Mouse (Mus musculus): ENCODE results near the gene Bckdk.

Bckdk gene
- long read RNA-seq, experiment 1, transcript Bckdk-201 (12 exons, 3,405 nt) = major isoform, 61 of 76 reads
- long read RNA-seq, experiment 1, partial matches to known transcripts = 9 of 76 reads
- long read RNA-seq, experiment 1, other reads (novel, unspliced or antisense) = 6 of 76 reads
- long read RNA-seq, experiment 2, transcript Bckdk-201 (12 exons, 3,405 nt) = major isoform, 82 of 92 reads
- long read RNA-seq, experiment 2, partial matches to known transcripts = 6 of 92 reads
- long read RNA-seq, experiment 2, other reads (novel, unspliced or antisense) = 4 of 92 reads

DNA sequence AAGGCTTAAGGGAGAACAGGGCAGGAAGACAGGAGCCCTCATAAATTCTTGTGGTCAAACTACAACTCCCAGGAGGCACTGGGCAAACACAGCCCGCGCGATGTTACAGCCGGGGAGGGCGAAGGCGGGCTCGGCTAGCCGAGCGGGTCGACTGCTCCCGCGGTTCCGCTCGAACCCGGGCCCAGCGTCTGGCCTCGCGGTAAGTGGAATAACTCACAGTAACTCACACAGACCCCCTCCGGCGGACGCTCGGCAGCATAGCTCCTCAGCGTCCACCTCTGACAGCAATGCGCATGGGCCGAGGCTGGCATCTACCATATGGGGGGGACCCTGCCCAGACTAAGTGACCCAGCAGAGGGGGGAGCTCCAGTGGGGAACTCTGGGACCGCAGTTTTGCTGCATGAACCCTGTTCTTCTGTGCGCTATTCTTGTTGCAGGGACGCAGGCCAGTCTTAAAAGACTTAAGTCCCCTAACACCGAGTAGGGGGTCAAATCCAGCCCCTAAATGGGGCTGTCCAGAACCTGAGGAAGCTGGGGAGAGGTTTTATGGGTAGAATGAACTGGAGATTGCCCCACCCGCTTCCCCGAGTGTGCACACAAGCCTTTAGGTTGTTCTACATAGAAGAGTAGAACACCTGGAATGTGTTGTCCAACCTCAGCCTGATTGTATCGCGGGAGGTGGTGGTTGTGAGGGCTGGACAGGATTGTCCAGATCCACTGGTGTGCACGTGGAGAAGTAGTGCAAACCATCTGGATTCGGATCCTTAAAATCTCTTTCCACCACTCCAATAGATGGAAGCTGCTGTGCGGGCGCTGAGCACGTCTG lies at the start of gene Bckdk:
Gene Bckdk, plus strand, starts transcription at position 112 of the 826 bp plus-strand sequence.
- intact Hi-C loops (cut with DNase I) = no loop called here

DNA sequence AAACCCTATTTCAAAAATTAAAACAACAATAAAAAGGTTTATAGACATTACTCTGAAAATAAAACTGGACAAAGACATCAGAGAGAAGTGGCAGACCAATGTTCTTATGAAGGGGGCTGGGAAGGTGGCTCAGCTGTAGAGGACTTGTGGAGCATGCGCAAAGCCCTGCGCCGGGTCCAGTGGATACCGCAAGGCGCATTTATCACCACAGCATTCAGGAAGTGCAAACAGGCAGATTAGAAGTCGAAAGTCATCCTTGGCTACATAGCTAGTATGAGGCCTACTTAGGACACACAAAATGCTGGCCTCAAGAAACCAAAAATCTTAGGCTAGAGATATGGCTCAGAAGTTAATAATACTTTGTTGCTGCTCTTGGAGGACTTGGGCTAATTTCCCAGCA lies 45.6 kb upstream of the Bckdk start:
- intact Hi-C loops (cut with DNase I) = no loop called here

DNA sequence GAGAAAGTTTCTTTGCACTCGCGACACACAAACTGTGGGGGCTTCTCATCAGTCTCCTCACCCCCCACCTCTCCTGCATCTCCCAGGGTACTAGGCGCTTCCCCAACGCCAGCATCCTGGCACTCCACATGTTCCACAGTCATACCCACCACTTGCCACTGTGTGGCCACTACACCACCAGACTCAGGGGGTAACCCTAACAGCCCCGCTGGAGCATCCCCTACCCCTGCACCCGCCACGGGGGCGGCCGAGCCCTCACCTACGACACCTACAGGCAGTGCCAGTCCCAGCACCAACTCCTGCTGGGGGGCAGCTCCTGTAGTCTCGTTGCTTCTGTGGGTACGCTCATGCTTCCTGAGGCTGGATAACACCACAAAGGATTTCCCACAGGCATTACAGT lies 37.4 kb upstream of the Bckdk start:
- intact Hi-C loops (cut with DNase I) = no loop called here

DNA sequence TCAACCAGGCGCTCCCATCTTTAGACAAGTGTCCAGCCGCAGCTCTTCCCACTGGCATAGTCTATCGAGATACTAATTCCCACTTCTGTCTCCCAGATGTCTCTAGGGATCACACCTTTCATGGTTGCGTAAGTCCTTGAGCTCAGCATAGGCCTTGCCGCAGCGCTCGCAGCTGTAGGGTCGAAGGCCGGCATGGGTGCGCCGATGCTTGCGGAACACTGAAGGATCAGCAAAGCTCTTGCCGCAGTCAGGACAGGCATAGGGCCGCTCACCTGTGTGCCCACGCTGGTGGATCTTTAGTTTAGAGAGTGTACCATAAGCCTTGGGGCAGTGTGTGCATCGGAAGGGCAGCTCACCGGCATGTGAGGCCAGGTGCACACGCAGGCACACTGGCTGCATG lies 36.2 kb upstream of the Bckdk start:
- intact Hi-C loops (cut with DNase I) = no loop called here

DNA sequence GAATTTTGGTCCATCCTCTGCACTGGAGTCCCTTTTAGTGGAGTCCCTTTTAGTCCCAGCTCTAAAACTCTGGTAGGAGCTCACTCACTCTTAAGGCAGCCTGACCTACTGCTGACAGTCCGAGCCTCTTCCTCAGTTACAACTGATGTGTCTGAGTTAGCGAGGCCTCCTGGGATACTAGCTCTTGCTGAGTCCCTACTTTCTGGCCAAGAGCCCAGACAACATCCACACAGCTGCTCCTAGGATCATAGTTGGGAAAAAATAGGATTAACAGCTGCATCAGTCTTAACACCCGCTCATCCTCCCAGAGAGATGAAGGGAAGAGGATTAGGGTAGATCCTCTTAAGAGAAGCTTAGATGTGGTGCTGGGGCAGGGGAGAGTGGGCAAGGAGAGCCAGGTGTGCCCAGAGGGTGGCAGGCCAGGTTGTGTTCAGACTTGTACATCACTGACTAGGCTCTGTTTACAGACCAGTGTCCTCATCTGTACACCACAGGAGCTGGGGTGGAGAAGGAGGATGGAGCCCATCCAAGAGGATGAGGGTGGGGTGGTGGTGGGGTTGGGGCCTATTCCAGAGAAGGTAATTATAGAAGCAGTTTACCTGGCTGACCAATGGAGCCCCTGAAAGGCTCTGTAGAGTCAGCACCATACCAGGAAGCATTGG lies 34.6 kb upstream of the Bckdk start:
- intact Hi-C loops (cut with DNase I) = no loop called here

DNA sequence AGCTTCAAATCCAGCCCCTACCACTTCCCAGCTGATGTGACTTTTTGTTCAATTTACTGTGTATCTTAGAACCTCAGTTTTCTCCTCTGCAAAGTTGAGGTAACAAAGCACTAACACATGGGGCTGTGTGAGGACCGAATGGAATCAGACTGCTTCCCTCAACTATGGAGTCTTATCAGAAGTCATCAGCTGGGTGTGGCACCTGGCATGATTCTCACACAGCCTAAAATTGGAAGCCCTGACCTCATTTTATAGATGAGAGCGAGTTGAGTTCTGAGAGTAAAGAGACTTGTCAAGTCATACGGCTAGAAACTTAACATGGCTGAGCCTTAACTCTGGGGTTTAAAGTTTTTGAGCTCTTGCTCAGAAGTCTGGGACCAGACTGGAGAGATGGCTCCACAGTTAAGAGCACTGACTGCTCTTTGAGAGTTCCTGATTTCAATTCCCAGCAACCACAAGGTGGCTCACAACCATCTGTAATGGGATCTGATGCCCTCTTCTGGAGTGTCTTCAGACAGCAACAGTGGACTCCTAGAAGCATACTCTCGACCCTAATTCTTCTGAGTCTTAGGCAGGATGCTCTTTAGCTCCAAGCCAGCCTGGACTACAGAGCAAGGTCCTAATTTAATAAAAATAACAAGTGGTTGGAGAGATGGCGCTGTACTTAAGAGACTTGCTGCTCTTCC lies 33.6 kb upstream of the Bckdk start:
- intact Hi-C loops (cut with DNase I) = no loop called here

DNA sequence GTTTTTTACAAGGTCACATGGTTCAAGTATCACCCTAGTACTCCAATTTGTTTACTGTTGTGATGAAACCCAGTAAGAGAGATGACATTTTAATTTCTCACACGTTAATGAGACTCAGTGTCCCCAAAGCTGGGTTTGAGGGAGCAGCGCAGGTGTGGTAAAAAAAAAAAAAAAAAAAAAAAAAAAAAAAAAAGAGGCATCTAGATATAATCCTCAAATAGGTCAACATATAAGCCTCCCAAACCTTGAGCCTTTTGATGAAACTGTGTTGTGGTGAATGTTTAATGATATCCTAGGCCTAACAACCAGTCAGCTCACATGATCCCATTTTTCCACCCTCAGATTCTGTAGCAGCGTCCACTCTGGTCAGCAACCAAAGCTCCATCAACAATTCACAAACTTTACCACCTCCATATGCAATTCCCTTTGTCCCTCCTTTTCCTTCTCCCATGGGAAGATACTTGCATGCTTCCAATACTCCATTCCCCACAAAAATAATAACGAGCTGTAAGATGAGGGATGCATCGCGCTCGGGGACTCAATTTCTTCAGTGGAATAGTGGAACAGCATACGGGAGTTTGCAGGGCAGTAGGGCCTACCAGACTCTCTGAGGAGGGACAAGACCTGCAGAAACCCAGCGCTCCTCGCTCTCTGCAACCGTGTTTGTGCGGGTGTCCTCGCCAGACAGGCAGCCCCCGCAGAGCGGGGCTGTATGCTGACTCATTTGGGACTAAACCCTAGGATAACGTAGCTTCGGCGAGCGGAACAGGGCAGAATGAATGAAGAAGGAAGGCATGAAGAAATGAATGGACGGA lies 28.9 kb upstream of the Bckdk start:
- intact Hi-C loops (cut with DNase I) = loop anchor here (5.0 kb wide), 1 partner anchor 33 kb away; no protein-coding TSS in a partner anchor

DNA sequence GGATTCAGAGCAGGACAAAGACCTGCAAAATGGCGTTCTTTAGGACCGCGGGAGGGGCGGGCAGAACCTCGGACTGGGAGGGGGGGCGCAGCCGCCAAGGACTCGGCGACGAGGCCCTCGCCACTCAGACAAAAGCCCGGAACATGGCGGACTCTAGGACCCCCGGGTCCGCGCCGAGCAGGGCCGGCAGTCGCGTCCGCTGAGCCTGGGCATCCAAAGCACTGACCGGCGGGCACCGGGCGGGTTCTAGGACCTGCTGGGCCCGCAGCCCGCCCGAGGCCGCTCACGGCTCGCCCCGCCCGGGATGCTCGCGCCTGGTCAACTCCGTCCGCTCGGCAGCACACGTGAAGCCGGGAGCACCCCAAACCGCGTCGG lies 28.3 kb upstream of the Bckdk start:
- intact Hi-C loops (cut with DNase I) = loop anchor here (5.0 kb wide), 1 partner anchor 33 kb away; no protein-coding TSS in a partner anchor

DNA sequence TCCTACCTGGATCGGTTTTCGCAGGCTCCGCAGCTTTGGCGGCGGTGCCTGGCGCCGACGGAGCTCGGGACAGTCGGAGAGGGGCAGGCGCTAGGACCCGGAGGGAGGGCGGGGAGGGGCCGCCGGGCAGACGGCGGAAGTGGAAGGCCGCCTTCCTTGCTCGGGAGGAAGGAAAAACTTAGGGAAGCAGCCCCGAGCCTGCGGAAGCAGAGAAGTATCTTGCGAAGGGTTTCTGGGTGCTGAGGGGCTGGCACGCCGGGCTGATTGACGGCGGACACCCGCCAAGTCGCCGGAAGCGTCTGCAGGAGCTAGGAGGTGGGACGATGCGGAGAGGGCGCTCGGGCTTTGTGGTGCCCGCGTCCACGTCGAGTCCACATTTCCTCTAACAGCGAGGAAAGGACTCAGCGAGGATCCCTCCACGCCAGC lies 27.8 kb upstream of the Bckdk start, which contains the start of gene Zfp646:
Gene Zfp646, plus strand, starts transcription at position 181 of the 426 bp plus-strand sequence.
- intact Hi-C loops (cut with DNase I) = loop anchor here (5.0 kb wide), 1 partner anchor 34 kb away; no protein-coding TSS in a partner anchor

DNA sequence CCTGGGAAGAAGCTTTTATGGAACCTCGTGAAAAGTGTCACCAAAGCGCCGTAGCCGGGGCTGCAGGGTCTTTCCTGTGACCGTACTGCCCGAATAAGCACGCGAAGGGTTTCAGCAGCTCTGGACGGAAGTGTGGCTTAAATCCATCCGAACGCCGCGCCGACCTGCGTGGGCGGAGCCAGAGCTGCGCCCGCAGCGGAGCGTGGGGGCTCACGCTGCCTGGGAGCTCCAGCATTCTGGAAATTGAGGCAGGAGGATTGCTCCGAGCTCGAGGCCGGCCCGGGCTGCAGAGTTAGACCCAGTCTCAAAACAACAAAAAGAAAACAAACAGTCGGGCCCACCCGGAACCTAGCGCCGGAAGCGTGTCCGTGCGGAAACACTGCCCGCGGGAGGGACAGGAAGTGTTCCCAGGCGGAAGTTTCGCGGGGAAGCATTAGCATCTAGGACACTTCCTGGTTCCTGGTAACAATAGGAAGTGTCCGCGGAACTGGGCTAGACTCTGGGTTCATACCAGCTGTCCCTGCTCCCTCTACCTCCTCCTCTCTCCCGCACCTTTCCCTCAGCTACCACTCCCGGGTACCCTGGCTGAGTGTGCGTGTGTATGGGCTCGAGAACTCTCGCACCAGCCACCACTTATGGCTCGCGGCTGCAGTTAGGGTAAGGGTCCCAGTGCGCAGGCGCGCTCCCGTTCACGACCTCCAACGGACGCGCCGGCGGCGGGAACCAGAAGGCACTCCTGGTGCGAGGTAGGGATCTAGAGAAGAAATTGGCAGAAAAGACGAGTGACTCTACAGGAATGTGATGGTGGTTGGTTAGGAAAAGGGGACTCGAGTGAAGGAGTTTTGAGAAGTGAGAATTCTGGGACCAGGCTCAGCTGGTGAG lies 27.2 kb upstream of the Bckdk start, which contains the start of gene Zfp668:
Gene Zfp668, minus strand, starts transcription at position 362 of the 882 bp plus-strand sequence.
- intact Hi-C loops (cut with DNase I) = loop anchor here (5.0 kb wide), 1 partner anchor 34 kb away; no protein-coding TSS in a partner anchor

DNA sequence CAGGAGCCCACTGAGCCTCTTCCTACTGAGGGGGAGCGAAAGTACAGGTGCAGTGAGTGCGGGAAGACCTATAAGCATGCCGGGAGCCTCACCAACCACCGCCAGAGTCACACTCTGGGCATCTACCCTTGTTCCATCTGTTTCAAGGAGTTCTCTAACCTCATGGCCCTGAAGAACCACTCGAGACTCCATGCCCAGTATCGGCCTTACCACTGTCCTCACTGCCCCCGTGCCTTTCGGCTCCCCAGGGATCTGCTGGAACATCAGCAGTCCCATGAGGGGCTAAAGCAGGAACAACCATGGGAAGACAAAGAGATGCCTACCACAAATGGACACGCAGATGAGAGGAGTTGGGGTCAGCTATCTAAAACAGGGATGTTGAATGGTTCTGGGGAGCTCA lies 24.6 kb upstream of the Bckdk start:
- intact Hi-C loops (cut with DNase I) = loop anchor here (5.0 kb wide), 1 partner anchor 37 kb away; no protein-coding TSS in a partner anchor

DNA sequence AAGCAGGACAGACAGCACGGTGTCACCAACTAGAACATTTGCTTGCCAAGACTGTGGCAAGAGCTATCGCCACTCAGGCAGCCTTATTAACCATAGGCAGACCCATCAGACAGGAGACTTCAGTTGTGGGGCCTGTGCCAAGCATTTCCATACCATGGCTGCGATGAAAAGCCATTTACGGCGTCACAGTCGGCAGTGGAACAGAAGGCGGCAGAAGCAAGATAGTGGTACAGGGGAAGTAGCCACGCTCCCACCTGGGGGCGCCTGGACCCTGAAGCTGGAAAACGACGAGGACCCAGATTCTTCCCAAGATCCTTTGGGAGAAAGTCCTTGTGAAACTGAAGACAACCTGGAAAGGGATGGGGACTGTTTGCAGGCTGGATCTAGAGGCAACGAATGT lies 23.5 kb upstream of the Bckdk start:
- intact Hi-C loops (cut with DNase I) = no loop called here

DNA sequence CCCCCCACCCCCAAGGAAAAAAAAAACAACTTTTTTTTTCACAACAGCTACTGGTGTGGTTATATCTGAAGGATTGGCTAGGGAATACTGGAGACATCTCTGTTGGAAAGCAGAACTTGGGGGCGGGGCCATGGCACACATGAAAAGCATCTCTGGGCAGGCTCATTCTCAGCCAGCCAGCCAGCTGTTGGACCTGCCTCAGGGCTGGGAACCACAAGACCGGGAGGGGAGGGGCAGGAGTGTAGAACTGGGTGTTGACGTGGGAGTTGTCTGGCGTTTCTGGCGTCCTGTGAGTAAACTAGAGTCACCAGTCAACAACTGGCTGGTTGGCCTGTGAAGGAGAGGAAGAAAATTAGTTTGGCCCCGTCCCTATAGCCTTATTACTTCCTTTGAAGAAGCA lies 17.9 kb upstream of the Bckdk start:
- intact Hi-C loops (cut with DNase I) = no loop called here

DNA sequence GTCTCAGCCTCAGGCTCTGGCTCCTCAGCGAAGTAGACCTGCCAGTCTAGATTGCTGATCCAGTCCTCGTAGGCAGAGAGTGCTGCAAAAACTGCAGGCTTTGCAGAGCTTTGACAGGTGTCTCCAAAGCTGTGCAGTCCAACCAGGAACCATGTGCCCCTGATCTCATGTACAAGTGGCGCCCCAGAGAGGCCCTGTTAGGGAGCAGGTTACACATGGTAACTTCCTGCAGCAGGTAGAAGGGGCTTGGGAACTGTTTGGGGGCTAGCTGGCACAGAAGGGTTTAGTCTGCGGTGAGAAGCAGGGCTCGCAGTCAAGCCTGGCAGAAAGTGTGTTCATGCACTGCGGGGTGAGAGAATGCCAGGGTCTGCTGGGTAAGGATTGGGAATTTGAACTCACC lies 17.3 kb upstream of the Bckdk start:
- intact Hi-C loops (cut with DNase I) = no loop called here

DNA sequence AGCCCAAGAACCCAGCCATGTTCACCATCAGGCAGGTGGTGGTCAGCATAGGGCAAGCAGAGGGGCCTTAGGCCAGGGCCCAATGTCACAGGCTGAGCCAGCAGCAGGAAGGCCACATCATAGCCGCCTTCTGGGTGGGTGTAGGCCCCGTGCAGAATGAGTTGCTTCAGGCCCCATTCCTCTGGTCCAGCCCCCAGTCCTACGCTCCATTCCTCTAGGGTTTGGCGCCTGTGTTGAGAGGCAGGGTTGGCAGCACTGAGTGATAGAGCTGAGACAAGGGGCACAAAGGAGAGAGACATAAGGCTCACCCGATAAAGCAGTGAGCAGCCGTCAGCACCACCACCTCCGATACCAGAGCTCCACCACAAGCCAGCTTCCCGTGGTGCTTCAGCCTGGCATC lies 16.7 kb upstream of the Bckdk start:
- intact Hi-C loops (cut with DNase I) = no loop called here

DNA sequence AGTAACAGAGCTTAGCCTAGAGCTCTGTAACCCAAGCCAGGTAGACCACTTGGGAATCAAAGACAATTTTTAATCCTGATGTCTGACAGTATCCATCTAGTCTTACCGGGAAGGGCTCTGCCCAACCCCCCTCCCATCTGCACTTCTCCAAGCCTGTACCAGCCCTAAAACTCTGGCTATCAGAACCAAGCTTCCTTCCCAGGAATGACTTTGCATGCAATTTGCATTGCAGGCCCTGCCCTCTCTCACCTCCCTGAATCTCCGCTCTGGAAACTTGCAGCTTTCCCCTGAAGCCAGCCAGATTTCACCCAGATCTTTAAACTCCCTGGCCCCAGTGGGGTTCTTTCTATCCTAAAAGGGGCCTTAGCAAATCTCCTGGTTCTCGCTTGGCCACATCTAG lies 16.1 kb upstream of the Bckdk start:
- intact Hi-C loops (cut with DNase I) = no loop called here

DNA sequence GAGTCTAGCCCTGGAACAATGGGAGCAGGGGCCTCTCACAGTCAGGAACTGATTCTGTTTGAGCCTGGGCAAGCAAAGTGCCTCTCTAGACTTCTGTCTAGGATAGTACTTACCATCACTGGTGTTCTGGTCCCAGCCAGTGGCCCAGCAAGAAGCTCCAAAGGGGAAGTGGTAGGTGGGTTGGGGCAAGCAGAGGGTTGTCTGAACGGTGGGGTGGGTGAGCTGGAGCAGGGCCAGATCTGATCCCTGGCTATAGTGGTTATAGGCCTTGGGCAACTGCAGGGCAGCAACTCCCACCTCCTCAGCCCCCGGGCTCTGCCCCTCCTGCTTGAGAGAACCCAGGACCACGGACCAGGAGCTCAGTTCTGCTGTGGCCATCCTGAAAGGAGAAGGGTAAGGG lies 15.1 kb upstream of the Bckdk start:
- intact Hi-C loops (cut with DNase I) = no loop called here

DNA sequence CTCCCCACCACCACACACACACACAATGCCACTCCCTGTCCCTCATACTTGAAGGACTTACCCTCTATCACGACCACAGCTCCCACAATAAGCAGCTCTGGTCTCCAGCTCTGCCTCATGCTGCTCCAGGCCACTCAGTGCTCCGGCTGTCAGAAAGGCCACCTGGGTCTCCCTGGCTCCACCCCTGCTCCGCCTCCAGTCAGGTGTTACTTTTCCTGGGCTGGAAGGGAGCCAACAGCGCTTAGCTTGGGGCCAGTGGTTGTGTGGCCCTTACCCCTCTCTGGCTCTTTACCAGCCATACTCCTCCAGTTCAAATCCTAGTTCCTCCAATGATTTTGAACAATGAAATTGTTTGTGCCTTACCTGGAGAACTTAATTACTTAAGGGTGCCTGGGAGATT lies 13.1 kb upstream of the Bckdk start, which contains the start of gene Prss53:
Gene Prss53, minus strand, starts transcription at position 173 of the 400 bp plus-strand sequence.
- intact Hi-C loops (cut with DNase I) = no loop called here

DNA sequence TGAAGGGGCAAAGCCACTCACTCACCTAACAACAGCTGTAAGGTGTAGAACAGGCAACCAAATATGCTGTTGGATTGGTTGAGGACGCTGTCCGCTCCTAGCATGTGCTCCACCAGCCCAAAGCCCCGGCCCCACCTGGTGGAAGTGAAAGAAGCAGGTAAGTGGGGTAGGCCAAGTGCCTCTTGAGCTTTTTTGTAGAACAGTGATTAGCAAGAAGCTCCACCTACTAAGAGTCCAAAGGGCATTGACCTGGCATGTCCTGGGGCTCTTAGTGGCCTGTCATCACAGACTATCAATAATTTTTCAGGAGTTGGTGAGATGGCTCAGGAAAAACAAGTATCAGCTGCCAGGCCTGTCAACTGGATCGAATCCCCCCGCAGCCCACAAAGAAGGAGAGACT lies 9.4 kb upstream of the Bckdk start:
- intact Hi-C loops (cut with DNase I) = no loop called here

All from adrenal gland (tissue).